Mouse (Mus musculus) heart, postnatal 14 days (tissue): ENCODE results near the gene Eif2b2. TPM values are rescaled to one million over a fixed set of nuclear protein-coding genes. Genes with fewer than 3 reads are reported as not detected.

Source experiments
- microRNA-seq, 2 experiments: library from miRNA; unstranded; fragments of <30 nt; microRNA quantifications; one replicate each; pipeline ENCODE4 v1.2.0; 2021 to 2022
- total RNA-seq, 2 experiments: library from RNA; stranded (reverse); gene quantifications; 2 replicates each; pipeline ENCODE4 v1.2.3; 2021

The Eif2b2 gene
- total RNA-seq, 2 experiments from 2014 or later = 47.0 to 50.4 TPM

Small RNA genes lying within 50 kb of the gene (microRNA-seq; reads per million reads assigned to microRNA genes)
- 0.12 to 0.81 reads per million in 2 experiments for gene Mir6938

Other genes starting within 250 kb of the Eif2b2 start
- gene Fcf1, start 248.6 kb upstream of the Eif2b2 start, total RNA-seq = 10 to 100 TPM; 30.1 to 37.1 TPM
- gene Arel1, start 248.6 kb upstream of the Eif2b2 start, total RNA-seq = 10 to 100 TPM; 33.6 to 38.9 TPM
- 10 to 100 TPM; 31.3 to 32.5 TPM for gene Ylpm1, start 223.2 kb upstream of the Eif2b2 start, total RNA-seq
- gene Prox2, start 108.7 kb upstream of the Eif2b2 start, total RNA-seq = 1 to 10 TPM; 1.1 to 2.7 TPM
- gene Dlst, start 108.6 kb upstream of the Eif2b2 start, total RNA-seq = 100 to 1,000 TPM; 713 to 718 TPM
- 1 to 10 TPM; 4.3 to 4.8 TPM for gene Rps6kl1, start 68.2 kb upstream of the Eif2b2 start, total RNA-seq
- 1 to 10 TPM; 3.5 to 4.6 TPM for gene Pgf, start 41.7 kb upstream of the Eif2b2 start, total RNA-seq
- 1 to 10 TPM; 8.3 to 8.6 TPM for gene Mlh3, start 51.1 kb downstream of the Eif2b2 start, total RNA-seq
- 10 to 100 TPM; 19.2 to 20.3 TPM for gene Acyp1, start 69.0 kb downstream of the Eif2b2 start, total RNA-seq
- gene Zc2hc1c, start 69.1 kb downstream of the Eif2b2 start, total RNA-seq = 1 to 10 TPM; 1.5 to 2.2 TPM
- 10 to 100 TPM; 75.6 to 75.8 TPM for gene Nek9, start 119.9 kb downstream of the Eif2b2 start, total RNA-seq
- gene Tmed10, start 155.4 kb downstream of the Eif2b2 start, total RNA-seq = 100 to 1,000 TPM; 150 to 157 TPM